Mouse (Mus musculus) kidney, adult 2 months (tissue): ENCODE results near the gene Grap2.

Source experiments
- CTCF ChIP-seq: fragments of 200-500 bp; conservative IDR thresholded peaks from 2 replicates; pipeline ENCODE4 v1.5.1; 2011; ENCODE audit warnings: low read depth, mild to moderate bottlenecking, control low read depth, low read length, moderate library complexity, mixed read lengths; ENCODE audit not compliant: insufficient read depth, insufficient read length
- POLR2A ChIP-seq: fragments of 200-500 bp; IDR thresholded peaks from one replicate; pipeline ENCODE4 v1.6.1; 2011; ENCODE audit warnings: low read depth, low read length, control low read depth

DNA sequence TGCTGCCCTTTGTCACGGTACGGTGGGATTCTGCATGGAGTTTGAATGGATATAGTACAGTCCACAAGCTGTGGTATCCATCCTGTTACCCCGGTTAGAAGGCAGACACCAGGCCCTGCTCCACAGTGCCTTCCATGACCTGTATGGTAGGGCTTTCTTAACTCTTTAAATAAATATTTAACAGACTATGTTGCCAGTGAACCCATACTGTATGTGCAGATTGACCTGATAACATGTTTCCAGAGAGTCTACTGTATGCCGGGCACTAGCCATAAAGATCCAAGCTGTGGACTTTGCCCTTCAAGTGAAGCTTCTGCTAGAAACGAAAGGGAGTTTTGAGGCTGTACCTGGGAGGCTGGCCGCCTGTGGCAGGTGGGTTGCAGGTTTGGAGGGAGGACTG, 102.3 kb downstream of the Grap2 start:
- no peak for TF ChIP-seq CTCF
- no peak for TF ChIP-seq POLR2A
